Mouse (Mus musculus): ENCODE data around the gene Prrg2. TPM values are rescaled to one million over a fixed set of nuclear protein-coding genes. Genes with fewer than 3 reads are reported as not detected.

Gene Prrg2
- polyA plus RNA-seq, 1 experiment from 2014 or later: 14.5 TPM

DNA sequence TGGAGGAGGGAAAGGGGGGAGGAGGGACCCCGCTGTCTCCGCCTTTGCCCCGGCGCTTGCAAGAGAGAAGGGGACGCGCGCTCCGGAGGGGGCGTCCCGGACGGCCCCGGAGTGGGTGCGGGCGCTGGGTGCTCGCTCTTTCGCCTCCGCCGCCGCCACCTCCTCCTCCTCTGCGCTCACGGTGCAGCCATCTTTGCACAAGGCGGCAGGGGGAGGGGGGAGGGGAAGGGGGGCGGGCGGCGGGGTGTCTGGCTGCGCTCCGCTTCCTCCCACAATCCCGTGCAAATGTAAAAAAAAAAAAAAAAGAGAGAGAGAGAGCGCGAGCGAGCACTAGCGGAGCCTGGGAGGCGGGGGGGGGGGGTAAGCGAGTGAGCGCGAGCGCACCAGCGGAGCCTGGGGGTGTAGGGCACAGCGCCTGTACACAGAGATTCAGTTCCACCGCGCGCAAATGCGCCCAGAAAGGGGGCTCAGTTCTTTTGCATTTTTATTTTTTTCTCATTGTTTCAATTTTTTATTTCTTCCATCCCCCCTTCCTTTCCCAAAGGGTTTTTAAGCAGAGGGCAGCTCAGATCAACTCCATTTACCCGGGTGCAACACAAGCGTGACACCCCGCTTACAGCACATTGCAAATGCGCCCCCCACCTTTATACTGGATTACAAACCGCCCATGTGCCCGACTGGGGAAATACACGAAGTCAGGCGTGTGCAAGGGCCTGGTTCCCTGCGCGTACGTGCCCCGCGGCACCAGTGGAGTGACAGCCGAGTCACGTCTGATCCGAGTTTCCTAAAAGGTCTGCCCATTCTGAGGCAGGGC is 9.2 kb downstream of the Prrg2 start:
- Histone ChIP-seq H3K27me3 (no peaks in the 10 kb centered on the region), H3K4me3 (replicated peaks) (peak overlapping the region; percentile 99), H3K4me2 (replicated peaks) (peak overlapping the region; percentile 91), H3K9ac (replicated peaks) (peak overlapping the region; percentile 97), H3K27ac (peak overlapping the region; percentile 100), H3K36me3 (peaks cover 23% of the 10 kb centered on the region), H3K9me3 (no peaks in the 10 kb centered on the region), H3K4me1 (replicated peaks) (peaks cover 35% of the 10 kb centered on the region)
- ATAC-seq: peak; percentile 61
- under 1% methylated on average over 42 of the region's 59 CpGs for WGBS

DNA sequence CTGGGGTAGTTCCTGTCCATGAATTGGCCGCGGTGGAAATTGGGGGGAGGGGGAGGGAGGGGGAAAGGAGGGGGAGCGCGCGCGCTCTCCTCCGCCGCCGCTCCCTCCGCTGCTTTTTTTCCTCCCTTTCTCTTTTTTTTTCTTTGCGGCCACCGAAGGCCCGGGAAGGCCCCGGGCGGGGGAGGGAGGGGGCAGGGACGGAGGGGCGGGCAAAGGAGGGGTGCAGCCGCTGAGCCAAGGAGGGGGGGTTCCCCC is 9.7 kb downstream of the Prrg2 start, which contains the start of gene Prr12:
Prr12 (minus strand) TSS at position 20 of the 255 bp plus-strand sequence.
- Histone ChIP-seq H3K9me3 (no peaks in the 10 kb centered on the region), H3K4me3 (replicated peaks) (peak within 1 kb of the TSS; percentile 99), H3K4me2 (replicated peaks) (peak within 1 kb of the TSS; percentile 91), H3K4me1 (replicated peaks) (peaks cover 35% of the 10 kb centered on the region), H3K9ac (replicated peaks) (peak within 1 kb of the TSS; percentile 97), H3K27ac (peak within 1 kb of the TSS; percentile 100), H3K36me3 (peaks cover 29% of the 10 kb centered on the region), H3K27me3 (no peaks in the 10 kb centered on the region)
- no peak for ATAC-seq
- 0% methylated on average over 5 of the region's 18 CpGs for WGBS

DNA sequence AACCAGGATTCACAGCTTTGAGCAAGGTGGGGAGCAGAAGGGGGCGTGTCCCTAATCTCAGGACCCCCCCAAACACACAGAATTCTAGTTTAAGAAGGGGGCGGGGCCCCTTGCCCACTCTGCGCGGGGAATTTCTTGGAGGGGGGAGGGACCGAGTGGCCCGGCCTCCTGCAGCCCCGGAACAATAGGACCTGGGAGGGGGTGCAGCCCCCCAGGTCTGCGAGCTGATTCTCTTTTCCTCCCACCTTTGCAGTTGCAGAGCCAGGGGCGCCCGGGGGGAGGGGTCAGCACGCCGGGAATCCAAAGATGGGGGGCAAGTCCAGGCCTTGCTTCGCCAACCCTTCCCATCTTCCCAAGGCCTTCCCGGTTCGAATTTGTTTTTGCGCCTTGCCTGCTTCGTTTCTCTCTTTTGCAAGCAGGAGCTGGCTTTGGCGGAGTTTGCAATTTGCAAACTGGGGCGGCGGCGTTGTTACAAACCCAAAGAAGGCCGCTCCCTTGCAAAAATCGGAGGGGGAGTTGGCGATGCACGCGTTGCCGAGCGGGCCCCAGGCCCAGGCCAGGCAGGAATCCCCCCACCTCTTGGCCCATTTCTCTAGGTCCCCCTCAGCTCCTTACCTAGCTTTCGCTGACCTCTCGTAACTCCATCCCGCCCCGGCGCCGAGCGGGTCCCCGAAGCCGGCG is 10.2 kb downstream of the Prrg2 start:
- Histone ChIP-seq H3K27ac (peak overlapping the region; percentile 100), H3K4me1 (replicated peaks) (peaks cover 35% of the 10 kb centered on the region), H3K4me3 (replicated peaks) (peak overlapping the region; percentile 99), H3K27me3 (no peaks in the 10 kb centered on the region), H3K9me3 (no peaks in the 10 kb centered on the region), H3K36me3 (peaks cover 33% of the 10 kb centered on the region), H3K4me2 (replicated peaks) (peak overlapping the region; percentile 91), H3K9ac (replicated peaks) (peak overlapping the region; percentile 97)
- WGBS: under 1% methylated on average over 38 of the region's 38 CpGs
- no peak for ATAC-seq

GRCm38 (mm10) chr7:45051601-45051974 is 10.9 kb downstream of the Prrg2 start:
- Histone ChIP-seq H3K9me3 (no peaks in the 10 kb centered on the region), H3K4me2 (replicated peaks) (peak overlapping the region; percentile 91)

GRCm38 (mm10) chr7:45050945-45051600 is 11.4 kb downstream of the Prrg2 start:
- Histone ChIP-seq H3K27ac (peak overlapping the region; percentile 100), H3K36me3 (peaks cover 46% of the 10 kb centered on the region), H3K4me3 (replicated peaks) (peak overlapping the region; percentile 99), H3K4me1 (replicated peaks) (peaks cover 35% of the 10 kb centered on the region), H3K9ac (replicated peaks) (peak overlapping the region; percentile 97), H3K27me3 (no peaks in the 10 kb centered on the region), H3K9me3 (no peaks in the 10 kb centered on the region), H3K4me2 (replicated peaks) (peak overlapping the region; percentile 91)
- 1% methylated on average over 16 of the region's 16 CpGs for WGBS
- ATAC-seq: peak; percentile 56

More at GRCm38 (mm10) chr7:45051601-45051974, 10.9 kb downstream of the Prrg2 start:
- H3K4me3 ChIP-seq (replicated peaks): peak overlapping the region; percentile 99
- H3K27me3 ChIP-seq: no peaks in the 10 kb centered on the region
- peak overlapping the region; percentile 100 for H3K27ac ChIP-seq
- H3K36me3 ChIP-seq: peaks cover 41% of the 10 kb centered on the region
- no peak for ATAC-seq
- 1% methylated on average over 13 of the region's 13 CpGs for WGBS
- peaks cover 35% of the 10 kb centered on the region for H3K4me1 ChIP-seq (replicated peaks)
- H3K9ac ChIP-seq (replicated peaks): peak overlapping the region; percentile 97

DNA sequence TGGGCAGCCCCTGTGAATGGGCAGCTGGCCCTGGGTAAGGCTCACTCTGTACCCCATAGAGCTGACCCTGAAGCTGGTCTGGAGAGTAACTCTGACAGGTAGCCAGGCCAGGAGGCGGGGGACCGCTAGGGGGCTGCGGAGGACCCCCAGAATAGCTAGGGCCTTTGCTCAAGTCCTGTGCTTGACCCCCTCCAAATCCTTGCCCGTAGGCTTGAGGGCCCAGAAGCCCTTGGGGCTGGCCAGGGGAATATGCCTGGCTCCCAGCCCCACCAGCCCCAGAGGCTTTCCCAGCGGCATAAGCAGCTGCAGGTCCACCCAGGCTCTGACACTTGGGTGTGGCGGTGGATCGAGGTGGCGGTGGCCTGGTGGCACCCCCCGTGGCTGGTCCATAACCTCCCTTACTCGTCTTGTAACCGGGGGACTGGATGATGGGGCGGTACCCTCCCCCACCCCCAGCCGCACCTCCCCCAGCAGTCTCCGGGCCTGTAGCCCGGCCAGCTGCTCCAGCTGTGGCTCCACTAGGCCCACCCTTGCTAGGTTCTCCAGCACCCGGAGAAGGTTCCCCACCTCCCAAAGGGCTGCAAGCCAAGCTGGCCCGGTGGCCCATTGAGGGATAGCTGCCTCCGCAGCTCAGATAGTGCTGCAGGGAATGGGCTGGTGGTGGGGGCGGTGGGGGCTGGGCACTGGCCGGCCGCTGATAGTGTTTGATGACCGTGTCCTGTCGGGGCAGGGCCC is 13.4 kb downstream of the Prrg2 start:
- H3K27me3 ChIP-seq: no peaks in the 10 kb centered on the region
- H3K9ac ChIP-seq (replicated peaks): no peak overlapping the region
- peaks cover 30% of the 10 kb centered on the region for H3K4me1 ChIP-seq (replicated peaks)
- no peak overlapping the region for H3K27ac ChIP-seq
- H3K4me3 ChIP-seq (replicated peaks): no peak overlapping the region
- H3K4me2 ChIP-seq (replicated peaks): no peak overlapping the region
- peaks cover 66% of the 10 kb centered on the region for H3K36me3 ChIP-seq
- H3K9me3 ChIP-seq: no peaks in the 10 kb centered on the region
- no peak for ATAC-seq
- WGBS: 93% methylated on average over 23 of the region's 23 CpGs

- Histone ChIP-seq H3K4me3 (replicated peaks) (no peak overlapping the region), H3K4me1 (replicated peaks) (peaks cover 24% of the 10 kb centered on the region), H3K27ac (no peak overlapping the region), H3K4me2 (replicated peaks) (no peak overlapping the region), H3K36me3 (peaks cover 74% of the 10 kb centered on the region), H3K27me3 (no peaks in the 10 kb centered on the region), H3K9me3 (no peaks in the 10 kb centered on the region), H3K9ac (replicated peaks) (no peak overlapping the region)
- 94% methylated on average over 38 of the region's 38 CpGs for WGBS
- no peak for ATAC-seq
Measured at GRCm38 (mm10) chr7:45048001-45048890, 14.2 kb downstream of the Prrg2 start.

- no peak overlapping the region for H3K27ac ChIP-seq
- WGBS: 95% methylated on average over 14 of the region's 14 CpGs
- no peak for ATAC-seq
- H3K27me3 ChIP-seq: no peaks in the 10 kb centered on the region
- no peaks in the 10 kb centered on the region for H3K9me3 ChIP-seq
- H3K4me3 ChIP-seq (replicated peaks): no peak overlapping the region
- H3K9ac ChIP-seq (replicated peaks): no peak overlapping the region
- peaks cover 24% of the 10 kb centered on the region for H3K4me1 ChIP-seq (replicated peaks)
- H3K4me2 ChIP-seq (replicated peaks): no peak overlapping the region
- H3K36me3 ChIP-seq: peaks cover 82% of the 10 kb centered on the region
Measured at GRCm38 (mm10) chr7:45047491-45047890, 15.0 kb downstream of the Prrg2 start.

GRCm38 (mm10) chr7:45046853-45047350 is 15.6 kb downstream of the Prrg2 start:
- no peaks in the 10 kb centered on the region for H3K27me3 ChIP-seq

DNA sequence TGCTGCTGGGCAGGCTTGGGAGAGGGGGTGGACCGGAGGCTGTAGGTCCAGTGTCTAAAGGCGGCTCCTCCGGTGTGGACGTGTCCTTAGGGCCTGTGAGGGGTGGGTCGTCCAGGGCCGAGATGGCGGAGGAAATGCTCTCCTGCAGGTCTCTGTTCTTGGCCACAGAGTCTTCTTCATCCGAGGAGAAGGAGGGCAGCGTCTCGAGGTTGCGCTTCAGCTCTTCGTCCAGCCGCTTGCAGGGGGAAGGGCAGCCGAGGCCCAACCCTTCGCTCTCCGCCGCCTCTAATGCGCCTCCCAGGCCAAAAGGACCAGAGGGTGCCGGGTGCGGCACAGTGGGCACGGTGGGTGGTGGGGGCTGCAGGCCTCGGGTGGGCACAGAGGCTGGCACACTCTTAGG is 16.7 kb downstream of the Prrg2 start:
- no peak overlapping the region for H3K9ac ChIP-seq (replicated peaks)
- H3K9me3 ChIP-seq: no peaks in the 10 kb centered on the region
- H3K36me3 ChIP-seq: peaks cover 99% of the 10 kb centered on the region
- H3K4me2 ChIP-seq (replicated peaks): no peak overlapping the region
- H3K27ac ChIP-seq: no peak overlapping the region
- H3K4me1 ChIP-seq (replicated peaks): peaks cover 11% of the 10 kb centered on the region
- 93% methylated on average over 22 of the region's 22 CpGs for WGBS
- ATAC-seq: no peak
- no peak overlapping the region for H3K4me3 ChIP-seq (replicated peaks)
- H3K27me3 ChIP-seq: no peaks in the 10 kb centered on the region

More at GRCm38 (mm10) chr7:45046853-45047350, 15.6 kb downstream of the Prrg2 start:
- 95% methylated on average over 26 of the region's 26 CpGs for WGBS
- H3K9me3 ChIP-seq: no peaks in the 10 kb centered on the region
- no peak overlapping the region for H3K27ac ChIP-seq
- H3K4me1 ChIP-seq (replicated peaks): peaks cover 22% of the 10 kb centered on the region
- peaks cover 88% of the 10 kb centered on the region for H3K36me3 ChIP-seq
- no peak overlapping the region for H3K4me3 ChIP-seq (replicated peaks)
- H3K9ac ChIP-seq (replicated peaks): no peak overlapping the region
- no peak for ATAC-seq
- H3K4me2 ChIP-seq (replicated peaks): no peak overlapping the region

- Histone ChIP-seq H3K9ac (replicated peaks) (no peak overlapping the region), H3K27ac (no peak overlapping the region), H3K27me3 (no peaks in the 10 kb centered on the region), H3K36me3 (peaks cover 99% of the 10 kb centered on the region), H3K4me2 (replicated peaks) (no peak overlapping the region), H3K9me3 (no peaks in the 10 kb centered on the region), H3K4me3 (replicated peaks) (no peak overlapping the region), H3K4me1 (replicated peaks) (no peaks in the 10 kb centered on the region; the same call in 1 of the 2 replicates)
- WGBS: 96% methylated on average over 14 of the region's 14 CpGs
- ATAC-seq: no peak
Measured at GRCm38 (mm10) chr7:45043307-45043706, 19.2 kb downstream of the Prrg2 start.

Data from midbrain, embryonic 13.5 days (tissue).